Mouse (Mus musculus): ENCODE measurements at regions not wholly inside any gene's neighbourhood (a gene's known extent, or its start where the extent isn't known, plus 50 kb on each side); places are given as distances from the start of the nearest gene placed in this dataset.
"Not testable (repeated sequence)": the region's sequence is repeated elsewhere in the genome, so short reads cannot be mapped to it uniquely, and the experiment has no call there.

GRCm38 (mm10) chr7:83382803-83383363 is 201.8 kb upstream of the Tmc3 start:
- WGBS: 8% methylated on average over 8 of the region's 8 CpGs
- Histone ChIP-seq H3K4me3 (replicated peaks; ENCODE audit: low read length) (0 out of 2 replicates have a peak overlapping the region, but pooled peaks have one; percentile 6), H3K36me3 (ENCODE audit: control insufficient read depth, insufficient read depth) (no peaks in the 10 kb centered on the region), H3K9ac (replicated peaks; ENCODE audit: low read depth, low read length) (no peak overlapping the region), H3K4me2 (ENCODE audit: low read length) (peak overlapping the region; percentile 26), H3K9me3 (ENCODE audit: control insufficient read depth, low read length) (no peaks in the 10 kb centered on the region), H3K27ac (ENCODE audit: low read length) (peak overlapping the region; percentile 59; the same call in 1 of the 2 replicates), H3K27me3 (replicated peaks; ENCODE audit: control insufficient read depth, insufficient read depth, low read length) (no peaks in the 10 kb centered on the region), H3K4me1 (replicated peaks; ENCODE audit: control insufficient read depth, insufficient read depth, low read length) (peaks cover 6% of the 10 kb centered on the region)
- ATAC-seq: peak; percentile 94

- Histone ChIP-seq H3K4me2 (ENCODE audit: low read length) (no peak overlapping the region), H3K27me3 (replicated peaks; ENCODE audit: control insufficient read depth, insufficient read depth, low read length) (no peaks in the 10 kb centered on the region), H3K4me1 (replicated peaks; ENCODE audit: control insufficient read depth, insufficient read depth, low read length) (no peaks in the 10 kb centered on the region; the same call in 1 of the 2 replicates), H3K9ac (replicated peaks; ENCODE audit: low read depth, low read length) (no peak overlapping the region), H3K4me3 (replicated peaks; ENCODE audit: low read length) (no peak overlapping the region), H3K36me3 (ENCODE audit: control insufficient read depth, insufficient read depth) (no peaks in the 10 kb centered on the region), H3K9me3 (ENCODE audit: control insufficient read depth, low read length) (no peaks in the 10 kb centered on the region), H3K27ac (ENCODE audit: low read length) (no peak overlapping the region)
- 84% methylated on average over 5 of the region's 5 CpGs for WGBS
- ATAC-seq: no peak
These were observed 193.3 kb upstream of the Tmc3 start for GRCm38 (mm10) chr7:83391388-83391787.

- H3K27ac ChIP-seq (ENCODE audit: low read length): no peak overlapping the region
- H3K4me1 ChIP-seq (replicated peaks; ENCODE audit: control insufficient read depth, insufficient read depth, low read length): no peaks in the 10 kb centered on the region; the same call in 1 of the 2 replicates
- H3K9ac ChIP-seq (replicated peaks; ENCODE audit: low read depth, low read length): no peak overlapping the region
- no peak overlapping the region for H3K4me3 ChIP-seq (replicated peaks; ENCODE audit: low read length)
- 95% methylated on average over 2 of the region's 2 CpGs for WGBS
- H3K9me3 ChIP-seq (ENCODE audit: control insufficient read depth, low read length): no peaks in the 10 kb centered on the region
- H3K36me3 ChIP-seq (ENCODE audit: control insufficient read depth, insufficient read depth): no peaks in the 10 kb centered on the region
- no peaks in the 10 kb centered on the region for H3K27me3 ChIP-seq (replicated peaks; ENCODE audit: control insufficient read depth, insufficient read depth, low read length)
- H3K4me2 ChIP-seq (ENCODE audit: low read length): no peak overlapping the region
- ATAC-seq: no peak
These were observed 192.5 kb upstream of the Tmc3 start for GRCm38 (mm10) chr7:83392181-83392580.

- Histone ChIP-seq H3K4me1 (replicated peaks; ENCODE audit: control insufficient read depth, insufficient read depth, low read length) (no peaks in the 10 kb centered on the region; the same call in 1 of the 2 replicates), H3K9ac (replicated peaks; ENCODE audit: low read depth, low read length) (no peak overlapping the region), H3K4me2 (ENCODE audit: low read length) (no peak overlapping the region), H3K27ac (ENCODE audit: low read length) (no peak overlapping the region), H3K27me3 (replicated peaks; ENCODE audit: control insufficient read depth, insufficient read depth, low read length) (no peaks in the 10 kb centered on the region), H3K36me3 (ENCODE audit: control insufficient read depth, insufficient read depth) (no peaks in the 10 kb centered on the region), H3K9me3 (ENCODE audit: control insufficient read depth, low read length) (no peaks in the 10 kb centered on the region), H3K4me3 (replicated peaks; ENCODE audit: low read length) (no peak overlapping the region)
- ATAC-seq: no peak
These were observed 192.1 kb upstream of the Tmc3 start for GRCm38 (mm10) chr7:83392625-83393024.

GRCm38 (mm10) chr7:83394156-83394555 is 190.6 kb upstream of the Tmc3 start:
- H3K9me3 ChIP-seq (ENCODE audit: control insufficient read depth, low read length): no peaks in the 10 kb centered on the region
- no peaks in the 10 kb centered on the region for H3K27me3 ChIP-seq (replicated peaks; ENCODE audit: control insufficient read depth, insufficient read depth, low read length)
- no peak for ATAC-seq

GRCm38 (mm10) chr7:83399668-83400067 is 185.1 kb upstream of the Tmc3 start:
- Histone ChIP-seq H3K27me3 (replicated peaks; ENCODE audit: control insufficient read depth, insufficient read depth, low read length) (no peaks in the 10 kb centered on the region), H3K9me3 (ENCODE audit: control insufficient read depth, low read length) (no peaks in the 10 kb centered on the region), H3K36me3 (ENCODE audit: control insufficient read depth, insufficient read depth) (no peaks in the 10 kb centered on the region), H3K4me1 (replicated peaks; ENCODE audit: control insufficient read depth, insufficient read depth, low read length) (no peaks in the 10 kb centered on the region), H3K27ac (ENCODE audit: low read length) (no peak overlapping the region), H3K4me2 (ENCODE audit: low read length) (no peak overlapping the region), H3K4me3 (replicated peaks; ENCODE audit: low read length) (no peak overlapping the region), H3K9ac (replicated peaks; ENCODE audit: low read depth, low read length) (no peak overlapping the region)
- ATAC-seq: no peak

More at GRCm38 (mm10) chr7:83394156-83394555, 190.6 kb upstream of the Tmc3 start:
- no peak overlapping the region for H3K4me2 ChIP-seq (ENCODE audit: low read length)
- no peak overlapping the region for H3K4me3 ChIP-seq (replicated peaks; ENCODE audit: low read length)
- 64% methylated on average over 2 of the region's 2 CpGs for WGBS
- no peak overlapping the region for H3K27ac ChIP-seq (ENCODE audit: low read length)
- H3K36me3 ChIP-seq (ENCODE audit: control insufficient read depth, insufficient read depth): no peaks in the 10 kb centered on the region
- H3K9ac ChIP-seq (replicated peaks; ENCODE audit: low read depth, low read length): no peak overlapping the region
- no peaks in the 10 kb centered on the region; the same call in 1 of the 2 replicates for H3K4me1 ChIP-seq (replicated peaks; ENCODE audit: control insufficient read depth, insufficient read depth, low read length)

- no peak for ATAC-seq
- Histone ChIP-seq H3K36me3 (ENCODE audit: control insufficient read depth, insufficient read depth) (no peaks in the 10 kb centered on the region), H3K9ac (replicated peaks; ENCODE audit: low read depth, low read length) (no peak overlapping the region), H3K4me1 (replicated peaks; ENCODE audit: control insufficient read depth, insufficient read depth, low read length) (no peaks in the 10 kb centered on the region), H3K9me3 (ENCODE audit: control insufficient read depth, low read length) (no peaks in the 10 kb centered on the region), H3K4me2 (ENCODE audit: low read length) (no peak overlapping the region), H3K27me3 (replicated peaks; ENCODE audit: control insufficient read depth, insufficient read depth, low read length) (no peaks in the 10 kb centered on the region), H3K27ac (ENCODE audit: low read length) (no peak overlapping the region), H3K4me3 (replicated peaks; ENCODE audit: low read length) (no peak overlapping the region)
- 84% methylated on average over 5 of the region's 5 CpGs for WGBS
These were observed 183.7 kb upstream of the Tmc3 start for GRCm38 (mm10) chr7:83401001-83401400.

- H3K27me3 ChIP-seq (replicated peaks; ENCODE audit: control insufficient read depth, insufficient read depth, low read length); H3K4me1 ChIP-seq (replicated peaks; ENCODE audit: control insufficient read depth, insufficient read depth, low read length); H3K4me2 ChIP-seq (ENCODE audit: low read length); H3K9ac ChIP-seq (replicated peaks; ENCODE audit: low read depth, low read length); ATAC-seq; H3K4me3 ChIP-seq (replicated peaks; ENCODE audit: low read length); H3K36me3 ChIP-seq (ENCODE audit: control insufficient read depth, insufficient read depth); H3K9me3 ChIP-seq (ENCODE audit: control insufficient read depth, low read length); H3K27ac ChIP-seq (ENCODE audit: low read length): not testable (repeated sequence)
- WGBS: 90% methylated on average over 5 of the region's 5 CpGs
These were observed 172.0 kb upstream of the Tmc3 start for GRCm38 (mm10) chr7:83412745-83413144.

- no peak overlapping the region for H3K27ac ChIP-seq (ENCODE audit: low read length)
- ATAC-seq: no peak
- H3K36me3 ChIP-seq (ENCODE audit: control insufficient read depth, insufficient read depth): no peaks in the 10 kb centered on the region
- H3K27me3 ChIP-seq (replicated peaks; ENCODE audit: control insufficient read depth, insufficient read depth, low read length): no peaks in the 10 kb centered on the region
- no peak overlapping the region for H3K4me2 ChIP-seq (ENCODE audit: low read length)
- 0 out of 2 replicates have a peak, but pooled peaks cover 5% of the 10 kb centered on the region for H3K4me1 ChIP-seq (replicated peaks; ENCODE audit: control insufficient read depth, insufficient read depth, low read length)
- 82% methylated on average over 3 of the region's 3 CpGs for WGBS
- no peak overlapping the region for H3K9ac ChIP-seq (replicated peaks; ENCODE audit: low read depth, low read length)
- H3K9me3 ChIP-seq (ENCODE audit: control insufficient read depth, low read length): no peaks in the 10 kb centered on the region
- H3K4me3 ChIP-seq (replicated peaks; ENCODE audit: low read length): no peak overlapping the region
These were observed 154.7 kb upstream of the Tmc3 start for GRCm38 (mm10) chr7:83429929-83430556.

All from forebrain, embryonic 16.5 days (tissue).